Mouse (Mus musculus) liver, embryonic 14 days (tissue): ENCODE measurements around the gene Adgra3. TPM values are rescaled to one million over a fixed set of nuclear protein-coding genes. Genes with fewer than 3 reads are reported as not detected.

Experiments
- polyA plus RNA-seq: library from polyadenylated mRNA; depleted of rRNA; stranded (reverse); fragments of >200 nt; gene quantifications from 2 replicates; pipeline ENCODE4 v1.2.3, GENCODE M21; 2012; rRNA removed

Gene Adgra3
- polyA plus RNA-seq = 5.2 and 5.4 TPM in 2 replicates

DNA sequence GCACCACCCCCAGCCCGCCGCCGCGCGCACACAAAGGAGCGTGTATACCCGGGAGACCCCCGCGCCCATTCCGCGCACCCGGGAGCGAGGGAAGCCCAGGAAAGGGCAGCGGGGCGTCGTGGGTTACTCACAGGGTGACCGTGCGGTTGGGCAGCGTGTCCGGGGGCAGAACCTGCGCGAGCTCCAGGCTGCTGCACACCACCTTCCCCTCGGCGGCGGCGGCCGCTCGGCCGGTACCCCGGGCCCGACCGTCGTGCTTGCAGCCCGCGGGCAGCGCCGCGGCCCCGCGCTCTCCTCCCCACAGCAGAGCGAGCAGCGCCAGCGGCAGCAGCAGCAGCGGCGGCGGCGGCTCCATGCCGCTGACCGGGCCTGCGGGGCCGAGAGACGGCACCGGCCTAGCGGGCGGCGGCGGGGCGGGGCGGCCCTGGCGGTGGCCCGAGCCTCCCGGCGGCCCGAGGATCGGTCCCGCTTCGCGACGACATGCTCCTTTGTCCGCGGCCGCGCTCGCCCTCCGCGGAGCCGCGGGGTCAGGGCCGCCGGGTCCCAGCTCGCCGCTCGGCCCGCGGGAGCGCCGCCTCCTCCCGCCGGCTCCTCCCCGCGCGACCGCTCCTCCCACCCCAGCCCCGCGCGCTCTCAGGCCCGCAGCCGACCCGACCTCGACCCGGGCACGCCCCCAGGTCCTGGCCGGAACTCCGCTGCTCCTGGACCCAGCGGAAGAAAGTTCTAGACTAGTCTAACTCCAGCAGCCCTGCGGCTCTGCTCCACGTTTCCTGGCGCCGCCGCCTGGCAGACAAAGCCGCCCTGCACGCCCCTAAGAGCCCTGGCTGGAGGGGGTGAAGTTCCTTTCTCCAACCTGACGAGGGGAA is at the start of gene Adgra3:
TSS of gene Adgra3 (minus strand) at position 586 of the 866 bp plus-strand sequence.

